Mouse (Mus musculus): ENCODE measurements around the gene Mfsd4a. TPM values are rescaled to one million over a fixed set of nuclear protein-coding genes. Genes with fewer than 3 reads are reported as not detected.

The Mfsd4a gene
- polyA plus RNA-seq, 1 experiment from 2014 or later: 10.4 TPM

DNA sequence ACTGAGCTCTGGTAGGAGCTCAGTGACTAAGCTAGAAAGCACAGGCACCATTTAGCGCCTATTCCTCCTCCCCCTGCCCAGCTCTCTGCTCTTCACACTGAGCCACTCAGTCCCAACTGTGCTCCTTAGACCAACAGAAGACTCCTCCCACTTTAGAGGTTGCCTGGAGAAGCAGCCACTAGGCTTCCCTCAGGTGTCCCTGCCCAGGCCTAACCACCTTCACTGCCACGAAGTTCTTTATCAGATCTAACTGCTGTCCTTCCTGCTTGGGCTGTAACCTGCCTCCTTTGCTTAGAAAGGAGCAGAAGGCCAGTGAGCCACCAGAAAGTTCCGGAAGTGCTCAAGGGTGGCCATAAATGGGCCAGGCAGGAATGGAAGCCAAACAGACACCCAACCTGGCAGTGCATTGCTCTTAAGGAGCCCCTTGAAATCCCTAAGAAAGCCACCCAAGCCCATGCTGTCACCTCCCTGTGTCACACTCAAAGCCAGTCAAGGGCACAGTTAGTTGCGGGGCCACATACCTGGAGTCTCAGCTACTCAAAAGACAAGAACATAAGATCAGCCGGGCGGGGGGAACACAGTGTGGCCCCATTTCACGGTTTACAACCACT, 12.7 kb downstream of the Mfsd4a start:
- Histone ChIP-seq H3K9me3 (ENCODE audit: control insufficient read depth, low read length) (no peaks in the 10 kb centered on the region), H3K36me3 (replicated peaks; ENCODE audit: control insufficient read depth, insufficient read depth) (no peaks in the 10 kb centered on the region), H3K4me3 (replicated peaks; ENCODE audit: low read length) (no peak overlapping the region), H3K4me1 (replicated peaks; ENCODE audit: control insufficient read depth, insufficient read depth, low read length) (no peaks in the 10 kb centered on the region), H3K27me3 (ENCODE audit: control insufficient read depth, insufficient read depth, low read length) (no peaks in the 10 kb centered on the region), H3K4me2 (replicated peaks) (no peak overlapping the region), H3K9ac (no peak overlapping the region), H3K27ac (no peak overlapping the region)
- WGBS: 89% methylated on average over 7 of the region's 7 CpGs
- DNase-seq (ENCODE audit: low spot score) (no peak), ATAC-seq (ENCODE audit: low FRiP score) (no peak)

DNA sequence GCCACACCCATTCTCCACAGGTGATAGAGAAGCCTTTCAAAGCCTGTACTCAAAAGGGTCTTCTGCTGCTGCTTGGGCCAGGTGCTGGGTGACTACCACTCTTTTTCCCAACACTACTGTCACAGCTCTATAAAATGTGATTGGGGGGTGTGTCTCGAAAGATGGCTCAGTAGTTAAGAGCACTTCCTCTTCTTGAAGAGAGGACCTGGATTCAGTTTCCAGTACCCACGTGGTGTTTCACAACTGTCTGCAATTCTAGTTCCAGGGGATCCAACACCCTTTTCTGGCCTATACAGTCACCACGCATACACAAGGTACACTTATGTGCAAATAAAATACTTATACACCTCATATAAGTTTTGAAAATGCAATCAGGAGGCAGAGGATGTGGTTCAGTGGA, 13.5 kb downstream of the Mfsd4a start:
- Histone ChIP-seq H3K9me3 (ENCODE audit: control insufficient read depth, low read length) (no peaks in the 10 kb centered on the region), H3K9ac (no peak overlapping the region), H3K36me3 (replicated peaks; ENCODE audit: control insufficient read depth, insufficient read depth) (no peaks in the 10 kb centered on the region), H3K4me1 (replicated peaks; ENCODE audit: control insufficient read depth, insufficient read depth, low read length) (no peaks in the 10 kb centered on the region), H3K4me2 (replicated peaks) (no peak overlapping the region), H3K27ac (no peak overlapping the region), H3K27me3 (ENCODE audit: control insufficient read depth, insufficient read depth, low read length) (no peaks in the 10 kb centered on the region), H3K4me3 (replicated peaks; ENCODE audit: low read length) (no peak overlapping the region)
- DNase-seq (ENCODE audit: low spot score) (no peak), ATAC-seq (ENCODE audit: low FRiP score) (no peak)
- WGBS: 90% methylated on average over 3 of the region's 3 CpGs

DNA sequence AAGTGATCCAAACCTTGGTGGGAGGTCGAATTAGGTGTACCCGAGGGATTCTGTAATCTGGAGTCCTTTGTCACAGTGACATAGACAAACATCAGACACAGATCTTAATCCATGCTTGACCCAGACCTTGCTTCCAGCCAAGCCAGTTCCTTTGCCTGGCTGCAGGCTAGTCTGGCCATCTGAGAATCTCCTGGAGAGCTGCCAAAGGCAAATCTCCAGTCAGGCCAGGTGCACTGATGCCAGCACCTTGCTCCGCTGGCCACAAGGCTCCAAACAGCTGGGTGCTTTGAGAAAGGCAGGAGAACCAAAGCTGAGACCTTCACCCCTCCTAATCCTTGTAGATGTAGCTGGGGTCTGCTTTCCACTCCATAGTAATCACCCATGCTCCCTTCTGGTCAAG, 16.1 kb downstream of the Mfsd4a start:
- Histone ChIP-seq H3K27me3 (ENCODE audit: control insufficient read depth, insufficient read depth, low read length) (no peaks in the 10 kb centered on the region), H3K4me3 (replicated peaks; ENCODE audit: low read length) (no peak overlapping the region), H3K9me3 (ENCODE audit: control insufficient read depth, low read length) (no peaks in the 10 kb centered on the region), H3K36me3 (replicated peaks; ENCODE audit: control insufficient read depth, insufficient read depth) (no peaks in the 10 kb centered on the region), H3K9ac (no peak overlapping the region), H3K4me2 (replicated peaks) (no peak overlapping the region), H3K4me1 (replicated peaks; ENCODE audit: control insufficient read depth, insufficient read depth, low read length) (no peaks in the 10 kb centered on the region), H3K27ac (no peak overlapping the region)
- ATAC-seq (ENCODE audit: low FRiP score): no peak
- WGBS: 82% methylated on average over 3 of the region's 3 CpGs
- no peak for DNase-seq (ENCODE audit: low spot score)

DNA sequence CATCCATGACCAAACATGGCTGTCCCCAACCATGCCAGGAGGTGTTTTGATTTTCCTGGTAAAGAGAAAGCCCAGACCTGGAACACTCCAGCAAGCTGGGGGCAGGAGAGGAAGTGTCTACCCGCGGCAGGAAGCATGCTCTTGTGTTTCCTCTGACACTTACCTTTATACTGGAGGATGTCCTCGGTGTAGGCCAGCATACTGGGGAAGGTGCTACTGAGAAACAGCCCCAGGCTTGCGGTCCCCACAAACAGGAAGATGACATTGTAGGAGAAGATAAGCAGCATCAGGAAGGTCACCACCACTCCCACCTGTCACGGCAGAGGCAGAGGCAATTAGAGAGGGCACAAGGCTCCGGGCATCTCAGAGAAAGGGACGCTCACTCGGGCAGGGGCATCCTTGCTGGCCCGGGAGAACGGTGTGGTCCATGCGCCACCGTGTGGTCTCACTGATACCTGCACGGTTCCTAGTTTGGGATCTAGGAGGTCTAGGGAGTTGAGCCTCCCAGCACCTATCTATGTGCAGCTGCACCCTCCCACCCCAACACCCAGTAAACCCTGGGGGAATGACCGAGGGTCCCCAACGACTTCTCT, 21.6 kb downstream of the Mfsd4a start:
- no peak overlapping the region for H3K4me3 ChIP-seq (replicated peaks; ENCODE audit: low read length)
- ATAC-seq (ENCODE audit: low FRiP score): 0 out of 2 replicates have a peak, but pooled peaks have one; percentile 46
- DNase-seq (ENCODE audit: low spot score): peak; percentile 78
- no peak overlapping the region for H3K4me2 ChIP-seq (replicated peaks)
- no peaks in the 10 kb centered on the region for H3K27me3 ChIP-seq (ENCODE audit: control insufficient read depth, insufficient read depth, low read length)
- H3K27ac ChIP-seq: no peak overlapping the region
- H3K36me3 ChIP-seq (replicated peaks; ENCODE audit: control insufficient read depth, insufficient read depth): no peaks in the 10 kb centered on the region
- no peak overlapping the region for H3K9ac ChIP-seq
- no peaks in the 10 kb centered on the region for H3K9me3 ChIP-seq (ENCODE audit: control insufficient read depth, low read length)
- WGBS: 27% methylated on average over 15 of the region's 15 CpGs
- no peaks in the 10 kb centered on the region for H3K4me1 ChIP-seq (replicated peaks; ENCODE audit: control insufficient read depth, insufficient read depth, low read length)

DNA sequence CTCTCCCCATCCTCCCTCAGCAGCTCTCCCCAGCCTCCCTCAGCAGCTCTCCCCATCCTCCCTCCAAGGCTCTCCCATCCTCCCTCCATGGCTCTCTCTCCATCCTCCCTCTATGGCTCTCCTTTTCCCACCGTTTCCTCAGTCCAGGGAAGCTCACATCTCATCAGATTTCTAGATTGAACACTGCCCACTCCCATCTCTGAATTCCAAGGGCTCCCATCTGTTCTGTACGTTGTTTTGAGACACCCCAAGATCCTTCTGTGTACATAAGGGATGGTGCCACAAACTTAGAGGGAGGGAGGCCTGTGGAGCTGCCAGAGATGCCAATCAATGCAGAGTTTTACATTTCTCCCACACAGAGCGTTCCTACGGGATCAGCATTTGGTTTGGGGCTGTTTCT, 24.1 kb downstream of the Mfsd4a start:
- DNase-seq (ENCODE audit: low spot score): no peak

DNA sequence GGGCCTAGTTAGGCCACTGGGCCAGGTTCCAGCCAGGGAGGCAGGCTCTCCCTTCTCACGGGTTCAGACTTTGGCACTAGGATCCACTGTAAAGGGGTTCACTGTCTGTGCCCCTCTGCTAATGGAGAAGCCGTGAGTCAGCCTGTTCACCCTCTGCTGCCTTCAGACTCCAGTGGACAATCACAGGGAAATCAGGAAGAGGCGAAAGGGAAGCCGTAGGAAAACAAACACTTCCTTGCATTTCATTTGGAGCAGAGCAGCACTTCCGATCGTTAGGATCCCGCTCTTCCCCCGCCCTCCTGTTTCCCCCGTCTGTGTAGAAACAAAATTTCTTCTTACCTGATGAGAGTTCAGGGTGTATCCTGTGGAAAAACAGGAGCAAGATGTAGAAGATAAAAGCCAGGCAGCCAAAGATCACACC, 27.7 kb downstream of the Mfsd4a start:
- H3K27ac ChIP-seq: no peak overlapping the region
- H3K4me1 ChIP-seq (replicated peaks; ENCODE audit: control insufficient read depth, insufficient read depth, low read length): no peaks in the 10 kb centered on the region
- H3K36me3 ChIP-seq (replicated peaks; ENCODE audit: control insufficient read depth, insufficient read depth): no peaks in the 10 kb centered on the region
- H3K27me3 ChIP-seq (ENCODE audit: control insufficient read depth, insufficient read depth, low read length): no peaks in the 10 kb centered on the region
- DNase-seq (ENCODE audit: low spot score) (no peak), ATAC-seq (ENCODE audit: low FRiP score) (no peak)
- H3K4me3 ChIP-seq (replicated peaks; ENCODE audit: low read length): no peak overlapping the region
- 74% methylated on average over 9 of the region's 9 CpGs for WGBS
- no peaks in the 10 kb centered on the region for H3K9me3 ChIP-seq (ENCODE audit: control insufficient read depth, low read length)
- H3K9ac ChIP-seq: no peak overlapping the region
- no peak overlapping the region for H3K4me2 ChIP-seq (replicated peaks)

More for the DNA sequence above, 24.1 kb downstream of the Mfsd4a start:
- Histone ChIP-seq H3K4me3 (replicated peaks; ENCODE audit: low read length) (no peak overlapping the region), H3K4me2 (replicated peaks) (no peak overlapping the region), H3K27ac (no peak overlapping the region), H3K27me3 (ENCODE audit: control insufficient read depth, insufficient read depth, low read length) (no peaks in the 10 kb centered on the region), H3K36me3 (replicated peaks; ENCODE audit: control insufficient read depth, insufficient read depth) (no peaks in the 10 kb centered on the region), H3K9me3 (ENCODE audit: control insufficient read depth, low read length) (no peaks in the 10 kb centered on the region), H3K9ac (no peak overlapping the region), H3K4me1 (replicated peaks; ENCODE audit: control insufficient read depth, insufficient read depth, low read length) (no peaks in the 10 kb centered on the region)
- WGBS: 69% methylated on average over 4 of the region's 4 CpGs
- no peak for ATAC-seq (ENCODE audit: low FRiP score)

DNA sequence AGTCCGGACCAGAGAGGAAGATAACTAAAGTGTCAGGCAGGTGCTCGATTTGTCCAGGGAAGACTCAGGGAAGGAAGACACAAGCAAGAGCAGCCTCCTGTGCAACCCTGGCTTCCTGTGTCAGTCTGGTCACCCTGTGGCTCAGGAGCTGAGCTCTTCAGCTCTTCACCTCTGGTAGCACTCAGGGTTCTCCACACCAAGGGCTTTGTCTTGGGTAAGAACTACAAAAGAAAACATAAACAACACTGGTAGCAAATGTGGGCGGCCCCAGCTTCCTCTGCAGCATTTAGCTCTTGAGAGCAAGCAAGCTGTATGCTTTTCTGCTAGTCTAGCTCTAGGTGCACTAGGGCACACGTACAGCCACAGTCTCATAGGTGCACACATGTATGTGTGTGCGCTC, 29.1 kb downstream of the Mfsd4a start:
- H3K36me3 ChIP-seq (replicated peaks; ENCODE audit: control insufficient read depth, insufficient read depth): 0 out of 2 replicates have a peak, but pooled peaks cover 9% of the 10 kb centered on the region
- H3K4me3 ChIP-seq (replicated peaks; ENCODE audit: low read length): no peak overlapping the region
- no peaks in the 10 kb centered on the region for H3K4me1 ChIP-seq (replicated peaks; ENCODE audit: control insufficient read depth, insufficient read depth, low read length)
- no peaks in the 10 kb centered on the region for H3K9me3 ChIP-seq (ENCODE audit: control insufficient read depth, low read length)
- WGBS: 89% methylated on average over 5 of the region's 5 CpGs
- ATAC-seq (ENCODE audit: low FRiP score) (no peak), DNase-seq (ENCODE audit: low spot score) (no peak)
- H3K27ac ChIP-seq: no peak overlapping the region
- no peak overlapping the region for H3K4me2 ChIP-seq (replicated peaks)
- H3K9ac ChIP-seq: no peak overlapping the region
- no peaks in the 10 kb centered on the region for H3K27me3 ChIP-seq (ENCODE audit: control insufficient read depth, insufficient read depth, low read length)

DNA sequence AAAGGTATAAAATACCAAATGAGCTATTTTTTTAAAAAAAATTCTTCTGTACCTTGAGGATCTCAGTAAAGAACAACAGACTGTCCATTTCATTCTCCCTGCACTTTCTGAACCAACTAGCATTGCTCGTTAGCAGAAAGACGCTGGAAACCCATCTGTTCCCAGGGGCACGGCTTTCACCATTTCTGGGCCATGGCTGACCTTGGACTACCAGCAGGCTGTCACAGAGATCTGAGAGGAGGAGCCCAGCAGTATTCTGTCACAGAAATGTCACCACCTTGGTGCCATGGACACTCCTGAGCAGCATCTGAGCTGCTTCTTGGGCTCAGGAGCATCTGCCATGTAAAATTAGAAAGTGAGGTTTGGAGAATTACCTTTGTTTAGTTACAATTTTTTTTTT, 30.1 kb downstream of the Mfsd4a start:
- Histone ChIP-seq H3K27ac (no peak overlapping the region), H3K4me2 (replicated peaks) (no peak overlapping the region), H3K4me1 (replicated peaks; ENCODE audit: control insufficient read depth, insufficient read depth, low read length) (no peaks in the 10 kb centered on the region), H3K4me3 (replicated peaks; ENCODE audit: low read length) (no peak overlapping the region), H3K9ac (no peak overlapping the region), H3K36me3 (replicated peaks; ENCODE audit: control insufficient read depth, insufficient read depth) (peaks cover 19% of the 10 kb centered on the region), H3K9me3 (ENCODE audit: control insufficient read depth, low read length) (no peaks in the 10 kb centered on the region), H3K27me3 (ENCODE audit: control insufficient read depth, insufficient read depth, low read length) (no peaks in the 10 kb centered on the region)
- no peak for DNase-seq (ENCODE audit: low spot score)
- ATAC-seq (ENCODE audit: low FRiP score): no peak
- 83% methylated on average over 3 of the region's 3 CpGs for WGBS

DNA sequence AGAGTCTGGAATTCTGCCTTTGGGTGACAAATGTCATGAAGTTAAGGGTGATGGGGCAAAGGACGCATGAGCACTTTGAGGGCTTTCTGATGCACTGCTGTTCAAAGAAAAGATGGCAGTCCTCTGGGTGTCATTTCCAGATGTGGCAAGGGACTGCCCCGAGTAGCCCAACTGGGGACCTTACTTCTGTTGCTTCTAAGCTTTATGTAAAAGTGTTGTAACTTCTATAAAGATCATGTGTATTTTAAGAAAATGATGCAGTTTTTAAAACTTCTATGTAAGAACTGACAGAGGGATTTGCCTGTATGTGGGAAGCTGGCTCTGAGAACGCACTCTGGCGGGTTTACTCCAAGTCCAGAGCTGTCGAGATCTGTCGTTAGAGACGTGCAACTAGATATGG, 35.7 kb downstream of the Mfsd4a start:
- peaks cover 45% of the 10 kb centered on the region for H3K36me3 ChIP-seq (replicated peaks; ENCODE audit: control insufficient read depth, insufficient read depth)
- no peak overlapping the region for H3K9ac ChIP-seq
- no peak overlapping the region for H3K4me2 ChIP-seq (replicated peaks)
- H3K4me3 ChIP-seq (replicated peaks; ENCODE audit: low read length): no peak overlapping the region
- H3K27me3 ChIP-seq (ENCODE audit: control insufficient read depth, insufficient read depth, low read length): no peaks in the 10 kb centered on the region
- no peaks in the 10 kb centered on the region for H3K4me1 ChIP-seq (replicated peaks; ENCODE audit: control insufficient read depth, insufficient read depth, low read length)
- H3K9me3 ChIP-seq (ENCODE audit: control insufficient read depth, low read length): no peaks in the 10 kb centered on the region
- no peak overlapping the region for H3K27ac ChIP-seq
- ATAC-seq (ENCODE audit: low FRiP score) (no peak), DNase-seq (ENCODE audit: low spot score) (no peak)
- 94% methylated on average over 7 of the region's 7 CpGs for WGBS

DNA sequence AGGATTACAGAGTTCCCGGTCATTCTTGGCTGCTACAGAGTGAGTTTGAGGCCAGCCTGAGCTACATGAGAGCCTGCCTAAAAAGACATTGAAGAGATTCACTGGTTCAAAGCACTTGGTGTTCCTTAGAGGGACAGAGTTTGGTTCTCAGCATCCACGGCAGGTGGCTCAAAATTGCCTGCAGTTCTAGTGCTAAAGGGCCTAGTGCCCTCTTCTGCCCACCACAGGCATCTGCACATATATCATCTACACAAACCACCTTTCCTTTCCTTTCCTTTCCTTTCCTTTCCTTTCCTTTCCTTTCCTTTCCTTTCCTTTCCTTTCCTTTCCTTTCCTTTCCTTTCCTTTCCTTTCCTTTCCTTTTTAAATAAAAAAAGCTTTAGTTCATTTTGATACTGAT, 37.3 kb downstream of the Mfsd4a start:
- WGBS: 80% methylated on average over 2 of the region's 2 CpGs
- no peak overlapping the region for H3K27ac ChIP-seq
- no peaks in the 10 kb centered on the region for H3K4me1 ChIP-seq (replicated peaks; ENCODE audit: control insufficient read depth, insufficient read depth, low read length)
- H3K36me3 ChIP-seq (replicated peaks; ENCODE audit: control insufficient read depth, insufficient read depth): peaks cover 55% of the 10 kb centered on the region
- DNase-seq (ENCODE audit: low spot score): no peak
- no peak for ATAC-seq (ENCODE audit: low FRiP score)
- no peaks in the 10 kb centered on the region for H3K27me3 ChIP-seq (ENCODE audit: control insufficient read depth, insufficient read depth, low read length)
- H3K4me3 ChIP-seq (replicated peaks; ENCODE audit: low read length): no peak overlapping the region
- H3K4me2 ChIP-seq (replicated peaks): no peak overlapping the region
- no peak overlapping the region for H3K9ac ChIP-seq
- no peaks in the 10 kb centered on the region for H3K9me3 ChIP-seq (ENCODE audit: control insufficient read depth, low read length)
